Mouse (Mus musculus) embryonic facial prominence, embryonic 15.5 days (tissue): ENCODE measurements around the gene Zfp207. TPM values are rescaled to one million over a fixed set of nuclear protein-coding genes. Genes with fewer than 3 reads are reported as not detected.
"Not testable (repeated sequence)": the region's sequence is repeated elsewhere in the genome, so short reads cannot be mapped to it uniquely, and the experiment has no call there.

Experiments
- ATAC-seq: fragments of 200-750 bp; cut with Nextera tagmentation; 2 replicates; pipeline ENCODE4 v1.8.0; 2017; ENCODE audit warnings: low read depth, moderate TSS enrichment; ENCODE audit not compliant: insufficient number of reproducible peaks, low FRiP score, low TSS enrichment
- H3K27ac ChIP-seq: fragments of 300-500 bp; sonication (generic); replicated peaks from 2 replicates; pipeline ENCODE4 v1.5.1; 2015; ENCODE audit warnings: mild to moderate bottlenecking, inconsistent platforms
- H3K27me3 ChIP-seq: fragments of 300-500 bp; sonication (generic); 2 replicates; pipeline ENCODE4 v1.6.1; 2015; ENCODE audit warnings: inconsistent platforms
- H3K36me3 ChIP-seq: fragments of 300-500 bp; sonication (generic); 2 replicates; pipeline ENCODE4 v1.6.1; 2015; ENCODE audit warnings: mild to moderate bottlenecking, inconsistent platforms
- H3K4me1 ChIP-seq: fragments of 300-500 bp; sonication (generic); 2 replicates; pipeline ENCODE4 v1.6.1; 2015; ENCODE audit warnings: inconsistent platforms
- H3K4me2 ChIP-seq: fragments of 300-500 bp; sonication (generic); replicated peaks from 2 replicates; pipeline ENCODE4 v1.6.1; 2015; ENCODE audit warnings: mild to moderate bottlenecking, inconsistent platforms
- H3K4me3 ChIP-seq: fragments of 300-500 bp; sonication (generic); replicated peaks from 2 replicates; pipeline ENCODE4 v1.5.1; 2015; ENCODE audit warnings: mild to moderate bottlenecking, inconsistent platforms
- H3K9ac ChIP-seq: fragments of 300-500 bp; sonication (generic); 2 replicates; pipeline ENCODE4 v1.6.1; 2015; ENCODE audit warnings: inconsistent platforms
- H3K9me3 ChIP-seq: fragments of 300-500 bp; sonication (generic); replicated peaks from 2 replicates; pipeline ENCODE4 v1.6.1; 2016; ENCODE audit warnings: inconsistent platforms
- WGBS: fragments of 180-500 bp; shearing (Covaris S2); methylation state at CpG from one replicate; pipeline ENCODE4 v1.1.7; 2015; 5-methylcytosine and 5-hydroxymethylcytosine counted together
- polyA plus RNA-seq: library from polyadenylated mRNA; unstranded; fragments of >200 nt; fragmentation: Nextera tagmentation; extraction: Ambion mirVana; gene quantifications from 2 replicates; pipeline ENCODE4 v1.2.1, GENCODE M21; 2015

Gene Zfp207
- polyA plus RNA-seq, 1 experiment from 2014 or later = 207 TPM

DNA sequence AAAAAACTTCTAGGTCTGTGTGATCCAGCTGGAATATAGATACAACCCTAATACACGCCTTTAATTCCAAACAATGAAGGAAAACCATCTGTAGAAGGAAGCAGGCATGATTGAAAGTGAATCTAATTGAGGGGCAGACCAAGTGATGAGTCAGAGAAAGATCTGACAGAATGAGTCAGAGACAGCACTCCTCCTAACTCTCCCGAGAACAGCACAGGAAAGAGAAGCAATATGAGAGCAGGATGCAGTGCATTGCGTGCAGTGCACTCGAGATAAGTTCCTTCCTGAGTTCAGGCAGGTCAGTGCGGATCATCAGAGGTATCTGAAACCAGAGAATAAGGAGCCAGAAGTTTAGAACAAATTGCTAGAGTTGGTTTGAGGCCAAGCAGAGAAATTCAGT lies 34.0 kb downstream of the Zfp207 start:
- Histone ChIP-seq H3K4me2 (no peak overlapping the region), H3K9ac (no peak overlapping the region)
- WGBS = 87% methylated on average over 5 of the region's 5 CpGs

GRCm38 (mm10) chr11:80419743-80420142 lies 36.7 kb downstream of the Zfp207 start:
- no peaks in the 10 kb centered on the region for H3K27me3 ChIP-seq
- H3K4me2 ChIP-seq = no peak overlapping the region
- H3K4me3 ChIP-seq = no peak overlapping the region
- peaks cover 20% of the 10 kb centered on the region for H3K36me3 ChIP-seq
- H3K9ac ChIP-seq = no peak overlapping the region
- no peaks in the 10 kb centered on the region for H3K4me1 ChIP-seq
- H3K9me3 ChIP-seq = no peaks in the 10 kb centered on the region
- 76% methylated on average over 1 of the region's 1 CpGs for WGBS
- H3K27ac ChIP-seq = no peak overlapping the region
- ATAC-seq = no peak

More for the DNA sequence above, 34.0 kb downstream of the Zfp207 start:
- Histone ChIP-seq H3K4me1 (no peaks in the 10 kb centered on the region), H3K36me3 (peaks cover 23% of the 10 kb centered on the region), H3K9me3 (no peaks in the 10 kb centered on the region), H3K27ac (no peak overlapping the region), H3K27me3 (no peaks in the 10 kb centered on the region), H3K4me3 (no peak overlapping the region)
- no peak for ATAC-seq

DNA sequence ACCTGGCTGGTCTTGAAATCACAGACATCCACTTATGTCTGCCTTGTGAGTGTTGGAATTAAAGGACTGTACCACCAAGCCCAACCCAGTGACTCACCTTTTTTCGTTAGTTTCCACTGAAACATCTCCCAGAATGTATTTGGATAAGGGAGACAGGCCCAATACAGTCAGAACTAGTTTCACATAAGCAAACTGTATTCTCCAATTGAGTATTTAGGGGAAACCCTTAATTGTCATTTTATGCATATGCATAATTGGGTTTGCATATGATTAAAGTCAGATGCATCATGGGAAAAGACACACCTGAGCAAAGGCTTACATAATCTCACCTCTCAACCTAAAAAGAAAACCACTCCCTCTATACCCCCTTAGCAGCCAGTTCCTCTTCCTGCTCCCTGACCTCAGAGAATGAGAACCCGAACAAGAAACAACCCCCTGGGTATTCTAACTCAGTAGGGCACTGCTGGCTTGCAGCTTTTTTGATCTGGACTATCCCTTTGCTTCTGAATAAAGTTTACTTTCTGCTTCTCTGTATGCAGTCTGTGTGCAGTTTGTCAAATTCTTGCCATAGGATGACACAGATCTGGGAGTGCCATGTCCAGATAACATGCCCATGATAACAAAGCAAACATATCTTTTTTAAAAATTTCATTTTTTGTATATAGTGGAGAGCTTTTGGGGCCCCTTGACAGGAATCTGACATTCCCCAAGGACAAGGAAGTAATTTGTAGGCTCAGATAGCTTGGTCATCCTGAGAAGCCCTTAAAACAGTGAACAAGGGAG lies 37.3 kb downstream of the Zfp207 start:
- 57% methylated on average over 2 of the region's 2 CpGs for WGBS
- Histone ChIP-seq H3K27ac (no peak overlapping the region), H3K27me3 (no peaks in the 10 kb centered on the region), H3K4me3 (no peak overlapping the region), H3K9me3 (no peaks in the 10 kb centered on the region), H3K36me3 (peaks cover 15% of the 10 kb centered on the region), H3K4me1 (no peaks in the 10 kb centered on the region), H3K4me2 (no peak overlapping the region), H3K9ac (no peak overlapping the region)
- ATAC-seq = no peak

- Histone ChIP-seq H3K27me3 (no peaks in the 10 kb centered on the region), H3K27ac (no peak overlapping the region), H3K4me1 (no peaks in the 10 kb centered on the region), H3K4me2 (no peak overlapping the region), H3K9ac (no peak overlapping the region), H3K4me3 (no peak overlapping the region), H3K9me3 (no peaks in the 10 kb centered on the region), H3K36me3 (peaks cover 8% of the 10 kb centered on the region)
- no peak for ATAC-seq
- WGBS = 82% methylated on average over 7 of the region's 7 CpGs
Measured at GRCm38 (mm10) chr11:80421421-80422047, 38.5 kb downstream of the Zfp207 start.

DNA sequence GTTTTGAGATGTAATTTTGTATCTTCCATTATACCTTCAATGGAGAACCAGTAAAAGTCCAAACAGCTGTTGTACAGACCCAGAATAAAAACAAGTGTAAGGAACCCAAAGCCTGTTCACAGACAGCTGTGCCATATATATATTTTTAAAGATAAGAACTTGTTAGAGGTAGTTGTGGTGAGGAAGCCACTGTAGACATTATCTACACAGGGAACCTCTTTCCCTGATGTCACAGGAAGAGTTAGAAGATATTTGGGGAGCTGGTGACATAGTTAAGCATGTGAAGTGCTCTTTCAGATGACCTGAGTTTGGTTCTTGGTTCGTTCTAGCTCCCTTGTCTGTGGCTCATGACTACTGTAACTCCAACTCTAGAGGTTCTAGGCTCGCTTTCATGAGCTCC lies 41.6 kb downstream of the Zfp207 start:
- ATAC-seq = no peak
- Histone ChIP-seq H3K9ac (no peak overlapping the region), H3K4me1 (peaks cover 4% of the 10 kb centered on the region; the same call in 1 of the 2 replicates), H3K9me3 (no peaks in the 10 kb centered on the region), H3K4me2 (no peak overlapping the region), H3K27me3 (no peaks in the 10 kb centered on the region), H3K36me3 (no peaks in the 10 kb centered on the region), H3K4me3 (no peak overlapping the region), H3K27ac (no peak overlapping the region)
- 80% methylated on average over 2 of the region's 2 CpGs for WGBS

DNA sequence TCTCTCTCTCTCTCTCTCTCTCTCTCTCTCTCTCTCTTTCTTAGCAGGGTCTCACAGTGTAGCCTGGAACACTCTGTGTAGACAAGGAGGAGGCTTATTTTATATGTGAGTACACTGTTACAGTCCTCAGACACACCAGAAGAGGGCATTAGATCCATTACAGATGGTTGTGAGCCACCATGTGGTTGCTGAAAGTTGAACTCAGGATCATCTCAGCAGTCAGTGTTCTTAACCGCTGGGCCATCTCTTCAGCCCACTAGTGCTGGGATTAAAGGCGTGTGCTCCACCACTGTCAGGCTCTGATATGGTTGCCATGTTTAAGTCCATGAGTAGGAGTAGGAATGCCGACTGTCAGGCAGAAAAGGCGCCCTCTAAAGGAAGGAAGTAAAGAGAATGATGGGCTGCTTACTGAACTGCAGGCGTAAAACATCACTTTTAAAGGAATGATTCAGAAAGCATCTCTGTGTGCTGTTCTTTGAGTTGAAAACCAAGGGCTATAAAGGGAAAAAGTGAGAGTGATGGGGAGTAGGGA lies 42.2 kb downstream of the Zfp207 start:
- H3K4me1 ChIP-seq = peaks cover 7% of the 10 kb centered on the region; the same call in 1 of the 2 replicates
- no peak overlapping the region for H3K4me3 ChIP-seq
- H3K36me3 ChIP-seq = no peaks in the 10 kb centered on the region
- H3K9me3 ChIP-seq = no peaks in the 10 kb centered on the region
- no peak for ATAC-seq
- H3K27ac ChIP-seq = no peak overlapping the region
- H3K9ac ChIP-seq = no peak overlapping the region
- no peak overlapping the region for H3K4me2 ChIP-seq
- 61% methylated on average over 5 of the region's 5 CpGs for WGBS
- H3K27me3 ChIP-seq = no peaks in the 10 kb centered on the region

DNA sequence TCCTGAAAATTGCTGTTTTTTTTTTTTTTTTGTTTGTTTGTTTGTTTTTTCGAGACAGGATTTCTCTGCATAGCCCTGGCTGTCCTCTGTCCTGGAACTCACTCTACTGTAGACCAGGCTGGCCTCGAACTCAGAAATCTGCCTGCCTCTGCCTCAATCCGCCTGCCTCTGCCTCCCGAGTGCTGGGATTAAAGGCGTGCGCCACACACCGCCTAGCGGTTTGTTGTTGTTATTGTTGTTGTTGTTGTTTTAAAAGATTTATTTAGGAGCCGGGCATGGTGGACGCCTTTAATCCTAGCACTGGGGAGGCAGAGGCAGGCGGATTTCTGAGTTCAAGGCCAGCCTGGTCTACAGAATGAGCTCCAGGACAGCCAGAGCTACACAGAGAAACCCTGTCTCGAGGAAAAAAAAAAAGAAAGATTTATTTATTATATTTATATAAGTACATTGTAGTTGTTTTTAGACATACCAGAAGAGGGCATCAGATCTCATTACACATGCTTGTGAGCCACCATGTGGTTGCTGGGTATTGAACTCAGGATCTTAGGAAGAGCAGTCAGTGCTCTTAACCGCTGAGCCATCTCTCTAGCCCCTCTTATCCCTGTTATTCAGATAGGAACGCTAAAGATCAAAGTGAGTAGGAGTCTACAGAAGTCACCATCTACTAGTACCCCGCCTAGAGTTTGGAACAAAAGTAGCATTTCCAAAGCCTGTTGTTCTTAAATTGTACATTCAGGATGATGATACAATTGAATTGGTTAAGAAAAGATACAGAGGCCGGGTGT lies 43.1 kb downstream of the Zfp207 start:
- WGBS = 80% methylated on average over 16 of the region's 16 CpGs
- not testable (repeated sequence) for H3K36me3 ChIP-seq, H3K4me3 ChIP-seq, H3K9ac ChIP-seq, H3K4me2 ChIP-seq, H3K27ac ChIP-seq, H3K27me3 ChIP-seq, ATAC-seq, H3K4me1 ChIP-seq, H3K9me3 ChIP-seq

- ATAC-seq = peak; percentile 99
- peak within 1 kb of the TSS; percentile 77 for H3K4me3 ChIP-seq
Measured at GRCm38 (mm10) chr11:80428381-80429008, 45.4 kb downstream of the Zfp207 start, which contains the start of gene Psmd11. TSS of gene Psmd11 (plus strand) at chr11:80428615.

DNA sequence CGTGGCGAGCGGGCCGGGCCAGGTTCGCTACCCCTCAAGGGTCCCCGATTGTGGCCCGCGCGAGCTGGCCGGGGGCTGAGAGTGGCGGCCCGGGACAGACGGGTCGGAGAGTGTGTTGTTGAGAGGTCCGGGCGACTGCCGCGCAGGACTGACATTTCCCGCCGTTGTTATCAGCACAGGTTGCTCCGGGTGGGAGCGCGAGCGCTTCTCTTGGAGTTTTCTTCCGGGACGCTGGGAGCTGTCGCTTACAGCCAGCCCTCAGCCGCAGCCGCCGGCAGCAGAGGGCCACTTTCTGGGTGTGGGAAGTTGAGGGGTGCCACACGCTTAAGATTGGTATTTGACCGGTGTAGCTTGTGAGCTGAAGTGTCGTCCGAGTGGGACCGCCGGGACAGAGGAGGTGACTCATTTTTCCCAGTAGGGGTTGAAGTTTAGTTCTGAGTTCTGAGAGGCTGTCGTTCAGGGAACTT lies 46.0 kb downstream of the Zfp207 start:
- Histone ChIP-seq H3K9ac (peak overlapping the region; percentile 76), H3K36me3 (peaks cover 18% of the 10 kb centered on the region), H3K4me3 (peak overlapping the region; percentile 77), H3K4me1 (peaks cover 7% of the 10 kb centered on the region; the same call in 1 of the 2 replicates), H3K9me3 (no peaks in the 10 kb centered on the region), H3K4me2 (peak overlapping the region; percentile 56), H3K27ac (peak overlapping the region; percentile 89), H3K27me3 (no peaks in the 10 kb centered on the region)
- peak; percentile 60; the same call in 1 of the 2 replicates for ATAC-seq
- WGBS = under 1% methylated on average over 37 of the region's 37 CpGs

More at GRCm38 (mm10) chr11:80428381-80429008, 45.4 kb downstream of the Zfp207 start, which contains the start of gene Psmd11:
- WGBS = under 1% methylated on average over 58 of the region's 58 CpGs
- H3K4me1 ChIP-seq = peaks cover 7% of the 10 kb centered on the region; the same call in 1 of the 2 replicates
- H3K9me3 ChIP-seq = no peaks in the 10 kb centered on the region
- H3K27ac ChIP-seq = peak within 1 kb of the TSS; percentile 89
- H3K36me3 ChIP-seq = peaks cover 15% of the 10 kb centered on the region
- H3K9ac ChIP-seq = peak within 1 kb of the TSS; percentile 76
- no peaks in the 10 kb centered on the region for H3K27me3 ChIP-seq
- H3K4me2 ChIP-seq = peak within 1 kb of the TSS; percentile 56

DNA sequence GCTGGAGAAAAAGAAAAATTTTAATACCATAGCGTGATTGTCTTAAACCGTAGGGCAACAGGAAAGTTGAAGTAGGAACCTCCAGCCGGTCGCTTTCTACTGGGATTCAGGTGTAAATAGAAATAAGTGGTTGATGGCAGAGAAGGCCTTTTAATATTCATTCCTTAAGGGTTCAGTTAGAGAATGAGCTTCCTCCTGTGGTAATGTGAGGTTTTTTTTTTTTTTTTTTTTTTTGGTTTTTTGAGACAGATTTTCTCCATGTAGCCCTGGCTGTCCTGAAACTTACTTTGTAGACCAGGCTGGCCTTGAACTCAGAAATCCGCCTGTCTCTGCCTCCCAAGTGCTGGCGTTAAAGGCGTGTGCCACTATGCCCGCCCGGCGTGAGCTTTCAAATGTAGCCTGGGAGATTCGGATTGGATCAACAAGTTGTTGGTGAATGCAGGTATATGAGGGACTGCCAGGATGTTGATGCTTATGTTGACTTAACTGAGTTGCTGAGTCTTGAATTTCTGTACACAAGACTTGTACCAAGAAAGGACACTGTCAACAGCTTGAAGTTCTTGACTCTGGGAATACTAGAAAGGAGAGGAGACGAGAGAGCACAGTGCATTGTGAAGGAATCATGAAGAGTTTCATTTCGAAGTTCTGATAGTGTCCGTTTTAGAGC lies 46.6 kb downstream of the Zfp207 start:
- peaks cover 18% of the 10 kb centered on the region for H3K36me3 ChIP-seq
- H3K9me3 ChIP-seq = no peaks in the 10 kb centered on the region
- H3K4me3 ChIP-seq = peak overlapping the region; percentile 77
- no peaks in the 10 kb centered on the region for H3K27me3 ChIP-seq
- 60% methylated on average over 14 of the region's 14 CpGs for WGBS
- peak overlapping the region; percentile 56 for H3K4me2 ChIP-seq
- H3K9ac ChIP-seq = peak overlapping the region; percentile 76
- H3K4me1 ChIP-seq = peaks cover 7% of the 10 kb centered on the region; the same call in 1 of the 2 replicates
- ATAC-seq = no peak
- no peak overlapping the region for H3K27ac ChIP-seq
